Comparison of ENCODE assay signal across 8 mouse cellular contexts in the genomic region with DNA sequence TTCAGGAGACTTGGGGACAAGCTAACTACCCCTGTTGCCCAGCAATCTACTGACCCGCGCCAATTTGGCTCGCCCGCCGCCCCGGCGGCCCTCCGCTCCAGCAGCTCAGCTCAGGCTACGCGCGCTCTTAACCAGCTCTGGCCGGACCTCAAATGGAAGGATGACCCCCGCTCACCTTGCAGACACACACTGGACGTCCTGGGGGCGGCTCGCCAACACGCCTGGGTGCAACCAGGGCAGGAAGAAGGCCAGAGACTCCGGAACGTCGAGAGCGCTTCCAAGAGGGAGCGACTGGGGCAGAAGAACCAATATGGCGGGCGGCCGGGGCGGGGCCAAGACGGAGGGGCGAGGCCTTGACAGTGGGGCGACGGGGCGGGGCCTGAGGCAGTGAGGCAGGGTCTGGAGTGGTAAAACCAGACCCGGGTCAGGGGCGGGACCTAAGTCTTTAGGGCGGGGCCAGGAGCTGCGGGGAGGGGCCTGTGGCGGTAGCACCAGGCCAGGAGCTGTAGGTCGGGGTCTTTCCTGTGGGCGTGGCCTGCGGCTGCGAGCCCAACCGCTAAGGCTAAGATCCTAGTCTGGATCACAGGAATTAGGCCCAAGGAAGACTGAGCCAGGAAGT. TPM values are rescaled to one million over a fixed set of nuclear protein-coding genes. Genes with fewer than 3 reads are reported as not detected.
DNase-seq lines count a peak whose midpoint lies in the region; ATAC-seq lines count a peak whose summit lies in the region.

A gene (minus strand): TSS at position 503 of the 619 bp plus-strand sequence.

- H3K4me2 ChIP-seq in hindbrain, embryonic 13.5 days = peak within 1 kb of the TSS; percentile 62

- no peaks in the 10 kb centered on the region for H3K9me3 ChIP-seq in hindbrain, embryonic 13.5 days

- peak within 1 kb of the TSS; percentile 85 for H3K27ac ChIP-seq in hindbrain, embryonic 13.5 days

- H3K27me3 ChIP-seq in hindbrain, embryonic 13.5 days = no peaks in the 10 kb centered on the region

- H3K4me3 ChIP-seq in hindbrain, embryonic 13.5 days = peak within 1 kb of the TSS; percentile 58

- DNase-seq in NIH3T3 (ENCODE audit: low read depth) = peak; percentile 94
- peak; percentile 96 to 98 for DNase-seq in cerebellum, postnatal 10 days
- DNase-seq in frontal cortex, postnatal 14 days (ENCODE audit: low spot score in 2 of 2) = peak; percentile 77 to 83
- peak; percentile 84 to 87 for DNase-seq in layer of hippocampus, postnatal 36 days
- DNase-seq in lung, postnatal 36 days = peak; percentile 96
- DNase-seq in retina, postnatal 1 day = peak; percentile 94
- DNase-seq in urinary bladder, adult 18-20 months (ENCODE audit: low spot score in 2 of 2) = peak; percentile 83 to 87

- ATAC-seq in hindbrain, embryonic 13.5 days (ENCODE audit: low FRiP score) = peak; percentile 99

- whole genome bisulfite sequencing in hindbrain, embryonic 13.5 days = 15% methylated on average over 33 of the region's 41 CpGs

- peak within 1 kb of the TSS; percentile 74 for H3K9ac ChIP-seq in hindbrain, embryonic 13.5 days

- H3K4me1 ChIP-seq in hindbrain, embryonic 13.5 days (replicated peaks) = peaks cover 16% of the 10 kb centered on the region

- H3K36me3 ChIP-seq in hindbrain, embryonic 13.5 days = no peaks in the 10 kb centered on the region

RNA-seq across cellular contexts. Expression of the gene that starts here (rescaled TPM):
- polyA plus RNA-seq in hindbrain, embryonic 13.5 days (2015; fragmentation: Nextera tagmentation; extraction: Ambion mirVana) = 49.1 and 53.2 TPM in 2 replicates
- total RNA-seq in layer of hippocampus, postnatal 36 days (2021) = 10 to 100 TPM; 37.8 to 38.7 TPM

Comparison
In these comparisons a context has a peak if more than half of its experiments do, and no peak if none do; other contexts are left out.
1. Peak in every context shown above with its lines: DNase-seq, ATAC-seq, H3K4me3 ChIP-seq and H3K27ac ChIP-seq.